Mouse (Mus musculus) G1E (cell line): ENCODE measurements around the gene Nphp4.

ENCODE experiments used
- CTCF ChIP-seq: IDR thresholded peaks from 2 replicates; pipeline ENCODE4 v1.5.1; 2012; ENCODE audit warnings: low read depth, low read length, inconsistent platforms, mixed read lengths
- GATA1 ChIP-seq: IDR thresholded peaks from 2 replicates; pipeline ENCODE4 v1.6.1; 2012; ENCODE audit warnings: borderline replicate concordance, low read length, inconsistent platforms, mixed read lengths
- GATA2 ChIP-seq: IDR thresholded peaks from 2 replicates; pipeline ENCODE4 v1.6.1; 2012; ENCODE audit warnings: low read depth, low read length, inconsistent platforms, borderline replicate concordance
- POLR2AphosphoS5 ChIP-seq: IDR thresholded peaks from 2 replicates; pipeline ENCODE4 v1.6.1; 2012; ENCODE audit warnings: low read depth, low read length, inconsistent platforms; ENCODE audit not compliant: insufficient replicate concordance
- TAL1 ChIP-seq: conservative IDR thresholded peaks from 2 replicates; pipeline ENCODE4 v1.6.1; 2012; ENCODE audit warnings: low read depth, low read length, inconsistent platforms, mixed read lengths

GRCm38 (mm10) chr4:152490311-152490710, 13.8 kb downstream of the Nphp4 start:
- TF ChIP-seq CTCF, result no peak
- TF ChIP-seq GATA1, result no peak
- TF ChIP-seq POLR2AphosphoS5, result no peak
- TF ChIP-seq TAL1, result no peak
- TF ChIP-seq GATA2, result no peak
